Mouse (Mus musculus) cerebellum, adult 2 months (tissue): ENCODE data around the gene Vars2.

ENCODE experiments used
- CTCF ChIP-seq: fragments of 200-500 bp; IDR thresholded peaks from 2 replicates; pipeline ENCODE4 v1.5.1; 2011; ENCODE audit warnings: low read depth, mild to moderate bottlenecking, control low read depth, low read length, moderate library complexity, borderline replicate concordance; ENCODE audit not compliant: insufficient read depth
- POLR2A ChIP-seq: fragments of 200-500 bp; IDR thresholded peaks from 2 replicates; pipeline ENCODE4 v1.6.1; 2011; ENCODE audit warnings: low read length, control low read depth, borderline replicate concordance; ENCODE audit not compliant: insufficient read depth

GRCm38 (mm10) chr17:35696691-35697090, 29.3 kb upstream of the Vars2 start:
- TF ChIP-seq POLR2A = no peak
- TF ChIP-seq CTCF = no peak
